Mouse (Mus musculus): ENCODE data around the gene Ccdc107. TPM values are rescaled to one million over a fixed set of nuclear protein-coding genes. Genes with fewer than 3 reads are reported as not detected.

Ccdc107 gene
- polyA plus RNA-seq, 1 experiment from 2014 or later, result 69.1 TPM

DNA sequence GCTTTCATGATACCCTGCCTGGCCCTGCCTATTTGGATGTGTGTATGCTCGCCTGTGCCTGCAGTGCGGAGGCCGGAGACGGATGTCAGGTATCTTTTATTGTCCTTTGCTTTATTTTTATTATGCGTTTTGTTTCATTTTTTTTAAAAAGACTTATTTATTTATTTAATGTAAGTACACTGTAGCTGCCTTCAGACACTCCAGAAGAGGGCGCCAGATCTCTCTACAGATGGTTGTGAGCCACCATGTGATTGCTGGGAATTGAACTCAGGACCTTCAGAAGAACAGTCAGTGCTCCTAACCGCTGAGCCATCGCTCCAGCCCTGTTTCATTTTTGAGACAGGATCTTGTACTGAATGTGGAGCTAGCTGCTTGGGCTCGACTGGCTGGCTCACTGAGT is 35.8 kb downstream of the Ccdc107 start:
- H3K9ac ChIP-seq (ENCODE audit: low read length), result no peak overlapping the region
- no peak for DNase-seq (ENCODE audit: low spot score)
- no peaks in the 10 kb centered on the region for H3K9me3 ChIP-seq (replicated peaks; ENCODE audit: control insufficient read depth, low read length)
- H3K4me1 ChIP-seq (ENCODE audit: control insufficient read depth, insufficient read depth, low read length), result peaks cover 6% of the 10 kb centered on the region; the same call in 1 of the 2 replicates
- H3K4me2 ChIP-seq (ENCODE audit: low read length), result no peak overlapping the region
- H3K27me3 ChIP-seq (replicated peaks; ENCODE audit: control insufficient read depth, insufficient read depth, low read length), result peaks cover 19% of the 10 kb centered on the region
- no peak for ATAC-seq
- no peak overlapping the region for H3K4me3 ChIP-seq (ENCODE audit: low read depth, low read length)
- WGBS, result 77% methylated on average over 9 of the region's 9 CpGs
- H3K36me3 ChIP-seq (ENCODE audit: control insufficient read depth, insufficient read depth, low read length), result peaks cover 27% of the 10 kb centered on the region
- H3K27ac ChIP-seq (ENCODE audit: low read depth, low read length), result no peak overlapping the region

DNA sequence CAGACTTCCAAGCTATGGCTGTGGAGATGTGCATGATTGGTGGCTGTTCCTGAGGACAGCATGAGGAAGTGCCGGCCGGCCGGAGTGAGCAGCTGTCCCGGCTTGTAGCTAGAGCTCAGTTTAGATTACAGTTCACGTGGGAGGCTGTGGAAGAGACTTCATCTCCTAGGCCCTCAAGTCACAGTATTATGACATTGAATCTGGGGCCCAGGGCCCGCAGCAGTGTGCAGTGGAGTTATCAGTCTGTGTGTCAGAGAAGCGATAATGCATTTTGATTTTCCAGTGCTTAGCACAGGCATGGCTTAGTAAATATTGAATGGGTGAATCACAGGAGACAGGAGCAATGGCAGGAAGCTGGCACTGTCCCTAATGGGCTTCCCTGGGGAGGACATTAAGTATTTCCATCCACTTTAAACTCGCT is 37.4 kb downstream of the Ccdc107 start:
- no peak overlapping the region for H3K27ac ChIP-seq (ENCODE audit: low read depth, low read length)
- ATAC-seq, result no peak
- H3K9ac ChIP-seq (ENCODE audit: low read length), result no peak overlapping the region
- no peak for DNase-seq (ENCODE audit: low spot score)
- H3K36me3 ChIP-seq (ENCODE audit: control insufficient read depth, insufficient read depth, low read length), result peaks cover 41% of the 10 kb centered on the region
- H3K27me3 ChIP-seq (replicated peaks; ENCODE audit: control insufficient read depth, insufficient read depth, low read length), result peaks cover 8% of the 10 kb centered on the region
- H3K9me3 ChIP-seq (replicated peaks; ENCODE audit: control insufficient read depth, low read length), result no peaks in the 10 kb centered on the region
- WGBS, result 78% methylated on average over 8 of the region's 8 CpGs
- H3K4me1 ChIP-seq (ENCODE audit: control insufficient read depth, insufficient read depth, low read length), result no peaks in the 10 kb centered on the region
- H3K4me3 ChIP-seq (ENCODE audit: low read depth, low read length), result no peak overlapping the region
- no peak overlapping the region for H3K4me2 ChIP-seq (ENCODE audit: low read length)

DNA sequence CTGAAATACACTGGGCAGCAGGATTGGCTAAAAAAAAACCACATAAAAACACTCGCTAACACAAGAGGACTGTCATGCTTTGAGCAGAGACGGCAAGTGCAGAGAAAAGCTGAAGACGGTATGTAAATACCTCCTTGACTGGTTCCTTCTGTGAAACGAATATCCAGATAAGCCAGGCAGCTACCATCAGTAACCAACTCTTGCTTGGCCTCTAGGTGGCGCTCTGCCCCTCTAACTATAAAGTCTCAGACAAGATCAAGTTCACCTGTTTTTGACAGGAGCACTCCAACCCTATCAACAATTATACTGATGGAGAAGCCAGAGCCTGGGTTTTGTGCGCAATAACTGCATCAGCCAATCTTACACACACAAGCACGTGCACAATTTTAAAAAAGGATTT is 37.9 kb downstream of the Ccdc107 start:
- H3K4me1 ChIP-seq (ENCODE audit: control insufficient read depth, insufficient read depth, low read length), result no peaks in the 10 kb centered on the region
- H3K9me3 ChIP-seq (replicated peaks; ENCODE audit: control insufficient read depth, low read length), result no peaks in the 10 kb centered on the region
- no peak overlapping the region for H3K27ac ChIP-seq (ENCODE audit: low read depth, low read length)
- peaks cover 46% of the 10 kb centered on the region for H3K36me3 ChIP-seq (ENCODE audit: control insufficient read depth, insufficient read depth, low read length)
- H3K4me3 ChIP-seq (ENCODE audit: low read depth, low read length), result no peak overlapping the region
- peaks cover 3% of the 10 kb centered on the region; the same call in 1 of the 2 replicates for H3K27me3 ChIP-seq (replicated peaks; ENCODE audit: control insufficient read depth, insufficient read depth, low read length)
- WGBS, result 24% methylated on average over 7 of the region's 7 CpGs
- H3K9ac ChIP-seq (ENCODE audit: low read length), result no peak overlapping the region
- DNase-seq (ENCODE audit: low spot score) (peak; percentile 73), ATAC-seq (no peak)
- no peak overlapping the region for H3K4me2 ChIP-seq (ENCODE audit: low read length)

DNA sequence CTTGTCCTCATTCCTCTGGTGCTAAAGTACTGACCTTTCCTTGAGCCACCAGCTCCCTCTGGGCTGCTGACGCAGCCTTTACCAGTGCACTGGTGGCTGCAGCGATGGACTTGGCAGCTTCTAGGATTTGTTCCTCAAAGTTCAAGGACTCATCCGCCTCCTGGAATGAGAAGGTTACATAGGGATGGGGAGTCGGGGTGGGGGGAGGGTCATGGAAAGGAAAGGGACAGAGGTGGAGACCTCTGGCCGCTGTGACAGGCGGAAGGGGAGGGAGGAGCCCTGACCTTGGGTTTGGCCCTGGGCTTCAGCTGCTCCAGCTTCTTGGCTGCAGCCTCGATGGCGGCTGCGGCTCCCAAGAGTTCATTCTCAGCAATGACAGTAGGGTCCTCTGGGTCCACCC is 40.6 kb downstream of the Ccdc107 start:
- H3K4me2 ChIP-seq (ENCODE audit: low read length), result no peak overlapping the region
- no peak overlapping the region for H3K27ac ChIP-seq (ENCODE audit: low read depth, low read length)
- no peaks in the 10 kb centered on the region for H3K4me1 ChIP-seq (ENCODE audit: control insufficient read depth, insufficient read depth, low read length)
- no peak overlapping the region for H3K4me3 ChIP-seq (ENCODE audit: low read depth, low read length)
- no peak for DNase-seq (ENCODE audit: low spot score)
- H3K9ac ChIP-seq (ENCODE audit: low read length), result no peak overlapping the region
- peaks cover 73% of the 10 kb centered on the region for H3K36me3 ChIP-seq (ENCODE audit: control insufficient read depth, insufficient read depth, low read length)
- no peaks in the 10 kb centered on the region for H3K9me3 ChIP-seq (replicated peaks; ENCODE audit: control insufficient read depth, low read length)
- 88% methylated on average over 9 of the region's 9 CpGs for WGBS
- no peaks in the 10 kb centered on the region for H3K27me3 ChIP-seq (replicated peaks; ENCODE audit: control insufficient read depth, insufficient read depth, low read length)
- ATAC-seq, result no peak

DNA sequence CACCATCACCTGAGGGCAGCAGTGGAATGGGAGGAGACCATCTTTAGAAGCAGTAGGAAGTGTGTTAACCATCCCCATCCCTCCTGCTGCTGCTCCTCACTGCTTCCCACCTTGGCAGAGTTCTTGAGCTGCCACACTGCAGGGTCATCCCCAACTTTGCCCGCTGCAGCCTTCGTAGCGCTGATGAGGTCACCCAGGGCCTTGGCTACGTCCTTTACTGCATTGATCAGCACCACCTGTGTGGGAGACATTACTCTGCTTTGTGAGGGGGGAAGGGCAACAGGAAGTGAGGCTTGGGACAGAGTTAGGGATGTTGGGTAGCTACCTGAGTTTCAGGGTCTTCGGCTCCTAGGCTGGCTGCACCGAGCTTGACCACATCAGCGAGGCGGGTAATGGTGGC is 42.9 kb downstream of the Ccdc107 start:
- H3K9ac ChIP-seq (ENCODE audit: low read length), result no peak overlapping the region
- ATAC-seq, result no peak
- no peaks in the 10 kb centered on the region for H3K27me3 ChIP-seq (replicated peaks; ENCODE audit: control insufficient read depth, insufficient read depth, low read length)
- peaks cover 97% of the 10 kb centered on the region for H3K36me3 ChIP-seq (ENCODE audit: control insufficient read depth, insufficient read depth, low read length)
- DNase-seq (ENCODE audit: low spot score), result no peak
- H3K4me1 ChIP-seq (ENCODE audit: control insufficient read depth, insufficient read depth, low read length), result no peaks in the 10 kb centered on the region
- H3K4me3 ChIP-seq (ENCODE audit: low read depth, low read length), result no peak overlapping the region
- 98% methylated on average over 8 of the region's 8 CpGs for WGBS
- H3K27ac ChIP-seq (ENCODE audit: low read depth, low read length), result no peak overlapping the region
- no peaks in the 10 kb centered on the region for H3K9me3 ChIP-seq (replicated peaks; ENCODE audit: control insufficient read depth, low read length)
- H3K4me2 ChIP-seq (ENCODE audit: low read length), result no peak overlapping the region

DNA sequence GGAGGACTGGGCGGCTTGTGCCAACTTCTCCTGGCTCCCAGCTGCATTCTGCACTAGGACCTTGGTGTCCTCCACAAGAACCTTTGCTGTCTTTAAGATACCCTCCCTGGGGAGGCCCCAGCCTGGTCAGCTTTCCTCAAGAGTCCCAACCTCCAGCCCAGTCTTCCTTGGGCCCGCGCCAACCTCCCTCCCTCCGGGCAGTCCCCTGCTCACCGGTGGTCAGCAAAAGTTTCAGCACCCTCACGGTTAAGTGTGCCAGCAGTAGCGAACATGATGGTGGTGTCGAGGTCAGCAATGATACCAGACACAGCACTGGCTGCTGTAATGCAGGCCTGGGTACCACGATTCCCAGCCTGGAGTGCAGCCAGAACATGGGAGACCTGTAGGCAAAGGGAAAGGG is 43.3 kb downstream of the Ccdc107 start:
- DNase-seq (ENCODE audit: low spot score), result no peak
- Histone ChIP-seq H3K4me1 (ENCODE audit: control insufficient read depth, insufficient read depth, low read length) (no peaks in the 10 kb centered on the region), H3K9ac (ENCODE audit: low read length) (no peak overlapping the region), H3K27me3 (replicated peaks; ENCODE audit: control insufficient read depth, insufficient read depth, low read length) (no peaks in the 10 kb centered on the region), H3K4me3 (ENCODE audit: low read depth, low read length) (no peak overlapping the region), H3K9me3 (replicated peaks; ENCODE audit: control insufficient read depth, low read length) (no peaks in the 10 kb centered on the region), H3K27ac (ENCODE audit: low read depth, low read length) (no peak overlapping the region), H3K36me3 (ENCODE audit: control insufficient read depth, insufficient read depth, low read length) (peaks cover 98% of the 10 kb centered on the region), H3K4me2 (ENCODE audit: low read length) (no peak overlapping the region)
- ATAC-seq, result no peak
- 95% methylated on average over 9 of the region's 9 CpGs for WGBS

DNA sequence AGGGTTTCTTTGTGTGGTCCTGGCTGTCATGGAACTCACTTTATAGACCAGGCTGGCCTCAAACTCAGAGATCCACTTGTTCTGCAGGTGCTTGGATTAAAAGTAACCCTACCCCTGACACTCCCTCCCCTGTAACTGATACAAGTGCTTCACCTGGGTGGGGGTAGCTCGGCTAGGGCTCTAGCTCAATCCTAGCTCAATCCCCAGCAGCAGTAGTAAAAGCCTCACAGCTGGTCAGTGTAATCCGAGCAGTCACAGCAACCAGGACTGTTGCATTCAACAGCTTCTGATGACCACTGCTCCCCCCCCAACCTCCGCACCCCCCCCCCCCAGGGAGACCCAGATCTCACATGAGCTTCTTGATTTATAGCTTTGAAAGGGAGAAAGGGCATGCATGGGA is 49.3 kb downstream of the Ccdc107 start:
- Histone ChIP-seq H3K36me3 (ENCODE audit: control insufficient read depth, insufficient read depth, low read length) (peaks cover 98% of the 10 kb centered on the region), H3K27ac (ENCODE audit: low read depth, low read length) (no peak overlapping the region), H3K4me3 (ENCODE audit: low read depth, low read length) (no peak overlapping the region), H3K27me3 (replicated peaks; ENCODE audit: control insufficient read depth, insufficient read depth, low read length) (no peaks in the 10 kb centered on the region), H3K4me1 (ENCODE audit: control insufficient read depth, insufficient read depth, low read length) (no peaks in the 10 kb centered on the region), H3K9ac (ENCODE audit: low read length) (no peak overlapping the region), H3K9me3 (replicated peaks; ENCODE audit: control insufficient read depth, low read length) (no peaks in the 10 kb centered on the region), H3K4me2 (ENCODE audit: low read length) (no peak overlapping the region)
- WGBS, result 67% methylated on average over 3 of the region's 3 CpGs
- ATAC-seq (no peak), DNase-seq (ENCODE audit: low spot score) (no peak)

Other genes starting within 250 kb of the Ccdc107 start
- 0.46 and 0.79 TPM in 2 replicates for gene Atp8b5, start 225.7 kb upstream of the Ccdc107 start, polyA plus RNA-seq (2014; fragmentation: Nextera tagmentation; extraction: Ambion mirVana)
- gene Rusc2, start 110.9 kb upstream of the Ccdc107 start, polyA plus RNA-seq (2014; fragmentation: Nextera tagmentation; extraction: Ambion mirVana), result 47.8 and 58.4 TPM in 2 replicates
- 0.29 and 0.73 TPM in 2 replicates for gene Fam166b, start 63.8 kb upstream of the Ccdc107 start, polyA plus RNA-seq (2014; fragmentation: Nextera tagmentation; extraction: Ambion mirVana)
- gene Tesk1, start 51.0 kb upstream of the Ccdc107 start, polyA plus RNA-seq (2014; fragmentation: Nextera tagmentation; extraction: Ambion mirVana), result 10.2 and 12.1 TPM in 2 replicates
- gene Cd72, start 38.3 kb upstream of the Ccdc107 start, polyA plus RNA-seq (2014; fragmentation: Nextera tagmentation; extraction: Ambion mirVana), result 6.7 and 8.8 TPM in 2 replicates
- not detected in 2 replicates for gene Sit1, start 9.2 kb upstream of the Ccdc107 start, polyA plus RNA-seq (2014; fragmentation: Nextera tagmentation; extraction: Ambion mirVana)
- gene Arhgef39, start 6.8 kb downstream of the Ccdc107 start, polyA plus RNA-seq (2014; fragmentation: Nextera tagmentation; extraction: Ambion mirVana), result 14.0 and 15.9 TPM in 2 replicates
- 0.22 TPM in 1 of 2 replicates, not detected in the other for gene Car9, start 14.1 kb downstream of the Ccdc107 start, polyA plus RNA-seq (2014; fragmentation: Nextera tagmentation; extraction: Ambion mirVana)
- 10.7 and 13.4 TPM in 2 replicates for gene Tpm2, start 30.9 kb downstream of the Ccdc107 start, polyA plus RNA-seq (2014; fragmentation: Nextera tagmentation; extraction: Ambion mirVana)
- gene Creb3, start 69.4 kb downstream of the Ccdc107 start, polyA plus RNA-seq (2014; fragmentation: Nextera tagmentation; extraction: Ambion mirVana), result 88.3 and 88.4 TPM in 2 replicates
- gene Tln1, start 69.8 kb downstream of the Ccdc107 start, polyA plus RNA-seq (2014; fragmentation: Nextera tagmentation; extraction: Ambion mirVana), result 50.1 and 50.4 TPM in 2 replicates
- gene Rgp1, start 85.8 kb downstream of the Ccdc107 start, polyA plus RNA-seq (2014; fragmentation: Nextera tagmentation; extraction: Ambion mirVana), result 10.4 and 22.2 TPM in 2 replicates
- gene Gba2, start 86.0 kb downstream of the Ccdc107 start, polyA plus RNA-seq (2014; fragmentation: Nextera tagmentation; extraction: Ambion mirVana), result 39.2 and 42.3 TPM in 2 replicates
- 0.37 TPM in 1 of 2 replicates, not detected in the other for gene Msmp, start 91.6 kb downstream of the Ccdc107 start, polyA plus RNA-seq (2014; fragmentation: Nextera tagmentation; extraction: Ambion mirVana)
- 10.7 and 11.2 TPM in 2 replicates for gene Npr2, start 139.0 kb downstream of the Ccdc107 start, polyA plus RNA-seq (2014; fragmentation: Nextera tagmentation; extraction: Ambion mirVana)
- gene Spag8, start 160.7 kb downstream of the Ccdc107 start, polyA plus RNA-seq (2014; fragmentation: Nextera tagmentation; extraction: Ambion mirVana), result 4.2 and 5.7 TPM in 2 replicates
- gene Hint2, start 163.6 kb downstream of the Ccdc107 start, polyA plus RNA-seq (2014; fragmentation: Nextera tagmentation; extraction: Ambion mirVana), result 67.0 and 82.7 TPM in 2 replicates
- gene Tmem8b, start 176.1 kb downstream of the Ccdc107 start, polyA plus RNA-seq (2014; fragmentation: Nextera tagmentation; extraction: Ambion mirVana), result 5.6 and 7.3 TPM in 2 replicates
- 2.1 and 2.2 TPM in 2 replicates for gene Fam221b, start 176.2 kb downstream of the Ccdc107 start, polyA plus RNA-seq (2014; fragmentation: Nextera tagmentation; extraction: Ambion mirVana)
- gene Olfr70, start 207.9 kb downstream of the Ccdc107 start, polyA plus RNA-seq (2014; fragmentation: Nextera tagmentation; extraction: Ambion mirVana), result not detected in 2 replicates
- not detected in 2 replicates for gene Olfr71, start 217.4 kb downstream of the Ccdc107 start, polyA plus RNA-seq (2014; fragmentation: Nextera tagmentation; extraction: Ambion mirVana)
- 0.36 and 0.45 TPM in 2 replicates for gene Hrct1, start 234.3 kb downstream of the Ccdc107 start, polyA plus RNA-seq (2014; fragmentation: Nextera tagmentation; extraction: Ambion mirVana)
- 0.06 TPM in 1 of 2 replicates, not detected in the other for gene Spaar, start 237.1 kb downstream of the Ccdc107 start, polyA plus RNA-seq (2014; fragmentation: Nextera tagmentation; extraction: Ambion mirVana)